Mouse (Mus musculus) left cerebral cortex, postnatal 25 days (tissue): Measurements from ENCODE around the gene Mapk14. TPM values are rescaled to one million over a fixed set of nuclear protein-coding genes. Genes with fewer than 3 reads are reported as not detected.
A peak's percentile ranks its signal among the peaks of the same experiment; 100 is the strongest.

Experiments used
- DNase-seq, 2 experiments: peaks; one replicate each; pipeline ENCODE4 v3.0.0; 2022; ENCODE audit warnings: low spot score in 2 of 2, mixed read lengths in 1 of 2
- intact Hi-C: fragments of 180-260 bp; cut with DNase I; formaldehyde crosslinking; loops from one replicate; pipeline ENCODE4 v1.15.1; 2025
- total RNA-seq, 2 experiments: library from RNA; stranded (reverse); gene quantifications; 2 replicates each; pipeline ENCODE4 v1.2.3; 2021

Gene Mapk14
- total RNA-seq, 2 experiments from 2014 or later: 91.8 to 92.8 TPM

DNA sequence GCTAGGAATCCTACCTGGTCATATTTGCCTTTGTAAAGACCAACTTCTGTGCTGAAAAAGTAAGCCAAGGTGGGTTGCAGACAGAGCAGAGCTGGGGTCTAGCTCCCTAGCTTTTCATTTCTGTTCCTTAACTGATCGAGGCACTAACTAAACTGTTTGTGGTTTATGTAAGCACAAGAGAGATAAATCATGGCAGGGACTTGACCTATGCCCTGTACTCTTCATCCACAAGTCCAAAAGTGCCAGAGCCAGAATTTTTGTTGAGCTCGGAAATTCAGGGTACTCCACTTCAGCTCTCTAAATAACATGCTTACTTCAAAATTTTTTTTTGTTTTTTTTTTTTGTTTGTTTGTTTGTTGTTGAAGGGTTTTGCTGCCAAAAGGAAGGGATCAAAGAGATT is 5.5 kb downstream of the Mapk14 start:
- no peak for DNase-seq
- intact Hi-C loops: no loop called here

DNA sequence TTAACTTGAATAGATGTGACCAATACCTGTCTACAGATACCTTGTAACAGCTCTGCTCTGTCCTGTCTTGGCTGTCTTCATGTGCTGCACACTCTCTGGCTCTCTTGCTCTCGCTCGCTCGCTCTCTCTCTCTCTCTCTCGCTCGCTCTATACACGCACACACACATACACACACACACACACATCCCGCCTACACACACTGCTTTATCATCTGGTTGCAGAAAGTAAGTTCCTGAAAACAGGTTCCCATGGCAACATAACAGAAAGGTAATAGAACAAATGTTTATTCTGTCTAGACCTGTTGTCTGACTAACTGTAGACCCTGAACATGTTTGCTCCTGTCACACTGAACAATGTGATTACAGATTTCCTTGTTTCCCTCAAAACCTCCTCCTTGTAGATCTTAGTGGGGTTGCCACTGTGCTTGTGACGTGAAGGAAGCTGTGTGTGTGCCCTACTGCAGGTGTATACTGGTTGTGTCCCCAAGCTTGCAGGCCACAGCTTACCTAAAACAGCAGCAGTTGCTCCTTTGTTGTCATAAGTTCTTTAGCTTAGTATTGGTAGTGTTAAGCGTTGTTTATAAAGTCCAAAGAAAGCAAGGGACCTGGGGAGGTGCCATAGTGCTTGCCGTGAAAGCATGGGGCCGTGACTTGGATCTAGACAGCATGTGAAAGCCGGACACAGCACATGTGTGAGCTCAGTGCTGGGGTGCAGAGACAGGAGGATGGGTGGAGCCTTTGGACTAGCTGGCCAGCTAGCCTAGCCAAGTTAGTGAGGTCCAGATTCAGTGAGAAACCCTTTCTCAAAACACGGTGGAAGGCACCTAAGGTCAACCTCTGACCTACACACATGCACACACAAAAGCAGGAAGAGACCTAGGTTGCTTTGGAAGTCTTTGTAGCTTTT is 6.4 kb downstream of the Mapk14 start:
- intact Hi-C loops: no loop called here
- peak; percentile 54 to 66 for DNase-seq

DNA sequence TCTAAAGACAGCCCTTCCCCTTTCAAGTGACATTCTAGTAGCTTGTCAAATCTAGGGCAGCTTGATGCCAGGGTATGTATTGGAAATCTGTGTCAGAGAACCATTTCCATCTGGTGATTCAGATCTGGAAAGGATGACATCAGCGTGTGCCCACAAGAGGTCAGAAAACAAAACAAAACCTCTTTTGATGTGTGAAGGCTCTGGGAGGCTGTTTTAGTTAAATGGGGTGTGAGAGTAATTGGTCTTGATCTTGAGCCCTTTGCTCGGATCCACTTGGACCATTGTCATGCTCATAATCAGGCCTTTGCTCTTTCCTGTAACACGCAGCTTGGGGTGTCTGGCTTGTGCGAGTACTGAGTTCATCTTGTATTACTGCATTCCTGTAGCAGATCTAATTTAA is 7.1 kb downstream of the Mapk14 start:
- intact Hi-C loops: no loop called here
- DNase-seq: no peak

DNA sequence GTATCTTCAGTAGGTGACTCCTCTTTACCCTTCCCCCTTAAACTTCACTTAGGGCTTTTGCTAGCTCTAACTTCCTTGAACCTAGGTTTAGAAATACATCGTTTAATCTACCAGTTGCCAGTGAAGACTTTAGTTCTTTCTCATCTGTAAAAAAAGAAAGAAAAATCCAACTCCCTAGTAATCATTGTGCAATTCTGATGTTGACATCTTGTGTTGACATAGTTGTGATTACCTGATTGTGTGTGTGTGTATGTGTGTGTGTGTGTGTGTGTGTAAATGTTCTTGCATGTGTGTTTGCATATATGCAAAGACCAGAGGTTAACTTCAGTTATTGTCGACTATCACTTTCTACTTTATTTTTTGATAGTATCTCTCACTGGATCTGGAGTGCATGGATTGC is 7.5 kb downstream of the Mapk14 start:
- no peak for DNase-seq
- intact Hi-C loops: no loop called here

DNA sequence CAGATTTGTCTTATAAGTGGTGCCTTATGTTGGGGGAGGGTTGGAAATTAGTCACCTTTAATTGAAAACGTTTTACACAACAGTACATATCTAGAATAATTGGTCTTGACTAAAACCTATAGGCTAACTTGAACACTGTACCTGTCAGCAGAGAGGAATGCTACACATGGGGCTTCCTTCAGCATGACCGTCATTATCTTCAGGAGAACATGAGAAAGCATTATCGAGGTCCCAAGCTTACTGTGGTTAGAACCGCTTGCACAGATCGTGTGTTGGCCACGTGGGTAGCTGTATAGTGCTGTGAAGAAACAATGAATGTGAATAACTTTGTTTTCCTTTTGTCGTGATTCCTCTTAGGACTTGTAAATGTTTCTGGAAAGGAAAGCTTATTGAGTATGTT is 8.7 kb downstream of the Mapk14 start:
- DNase-seq: no peak
- intact Hi-C loops: no loop called here

DNA sequence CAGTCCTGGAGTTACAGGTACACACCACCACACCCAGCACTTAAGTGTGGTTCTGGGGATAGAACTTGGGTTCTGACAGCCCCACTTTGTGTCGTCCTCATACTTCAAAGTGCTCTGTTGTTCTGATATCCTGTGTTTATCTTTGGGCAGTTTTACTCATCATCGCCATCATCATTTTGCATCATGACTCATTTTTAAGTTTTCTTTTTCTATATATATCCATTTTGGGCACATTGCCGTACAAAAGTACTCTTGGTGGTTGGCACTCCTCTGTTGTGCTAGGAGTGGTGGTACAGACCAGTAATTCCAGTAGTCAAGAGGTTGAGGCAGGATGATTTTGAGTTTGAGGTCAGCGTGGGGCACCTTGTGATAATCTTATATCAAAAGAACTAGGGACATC is 10.0 kb downstream of the Mapk14 start:
- intact Hi-C loops: no loop called here
- DNase-seq: no peak

DNA sequence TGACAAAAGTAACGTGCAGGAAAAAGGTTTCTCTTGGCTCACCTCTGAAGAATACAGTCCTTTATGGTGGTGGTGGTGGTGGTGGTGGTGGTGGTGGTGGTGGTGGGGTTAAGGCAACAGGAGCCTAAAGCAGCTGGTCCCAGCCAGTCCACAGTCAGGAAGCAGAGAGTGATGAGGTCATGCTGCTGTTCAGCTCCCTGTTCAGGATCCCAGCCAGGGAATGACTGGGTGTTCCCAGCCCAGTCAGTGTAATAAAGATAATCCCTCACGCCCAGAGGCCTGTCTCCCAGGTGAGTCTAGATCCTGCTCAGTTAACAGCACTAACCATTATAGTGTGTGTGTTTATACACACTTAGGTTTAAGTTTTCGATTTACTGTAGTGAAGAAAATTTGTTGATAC is 10.6 kb downstream of the Mapk14 start:
- intact Hi-C loops: no loop called here
- no peak for DNase-seq

DNA sequence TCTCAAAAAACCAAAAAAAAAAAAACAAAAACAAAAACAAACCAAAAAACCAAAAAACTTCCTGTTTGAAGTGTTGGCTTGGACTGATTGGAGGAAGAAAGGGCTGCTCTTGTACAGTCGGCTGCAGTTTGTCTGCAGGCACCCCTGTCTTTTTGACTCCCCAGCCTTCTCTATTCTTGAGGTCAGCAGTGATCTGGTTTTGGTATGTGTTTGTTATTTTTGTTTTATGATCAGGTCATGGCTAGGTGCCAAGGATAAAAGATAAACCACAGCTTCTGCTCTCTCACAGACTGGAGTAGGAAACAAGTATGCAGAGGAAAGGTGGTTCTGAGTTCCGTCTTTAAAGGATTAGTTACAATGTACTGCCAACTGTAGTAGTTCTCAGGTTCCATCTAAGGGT is 11.5 kb downstream of the Mapk14 start:
- DNase-seq: no peak
- intact Hi-C loops: no loop called here

DNA sequence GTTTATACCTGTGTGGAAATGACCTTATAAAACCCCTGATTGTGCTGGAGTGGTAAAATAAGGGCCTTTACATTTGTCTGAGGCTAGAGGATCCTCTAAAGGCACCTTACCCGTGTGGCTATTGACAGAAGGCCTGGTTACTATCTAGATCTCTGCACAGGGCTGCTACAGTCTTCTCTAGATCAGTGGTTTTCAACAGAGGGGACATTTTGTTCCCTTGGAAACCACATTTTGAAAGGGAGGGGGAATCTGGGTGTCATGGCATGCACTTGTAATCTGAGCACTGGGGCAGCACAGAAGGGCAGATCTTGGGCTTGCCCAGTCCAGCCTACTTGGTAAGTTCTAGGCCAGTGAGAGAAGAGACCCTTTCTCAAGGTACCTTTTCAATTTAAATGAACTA is 15.6 kb downstream of the Mapk14 start:
- no peak for DNase-seq
- intact Hi-C loops: no loop called here

DNA sequence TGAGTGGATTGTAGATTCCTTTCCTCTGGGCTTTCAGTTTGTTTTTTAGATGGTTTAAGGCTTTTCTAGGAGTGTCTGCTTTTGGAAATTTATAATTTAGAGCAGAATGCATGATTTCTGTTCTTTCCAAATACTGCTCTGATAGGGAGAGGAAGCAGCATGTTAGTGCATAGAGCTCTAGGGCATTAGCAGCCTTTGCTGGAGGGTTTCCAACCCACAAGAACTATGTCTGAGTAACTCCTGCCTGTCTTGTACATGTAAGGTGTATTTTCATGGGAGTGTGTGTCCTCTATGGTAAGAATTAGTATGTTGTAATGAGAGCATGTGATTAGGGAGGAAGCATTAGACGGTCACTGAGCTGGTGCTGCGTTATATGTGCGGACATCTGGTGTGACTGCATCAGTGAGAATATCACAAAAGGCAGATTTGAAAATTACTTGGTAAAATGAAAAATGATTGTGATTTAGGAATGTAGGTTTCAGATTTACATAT is 16.1 kb downstream of the Mapk14 start:
- intact Hi-C loops: no loop called here
- DNase-seq: no peak

DNA sequence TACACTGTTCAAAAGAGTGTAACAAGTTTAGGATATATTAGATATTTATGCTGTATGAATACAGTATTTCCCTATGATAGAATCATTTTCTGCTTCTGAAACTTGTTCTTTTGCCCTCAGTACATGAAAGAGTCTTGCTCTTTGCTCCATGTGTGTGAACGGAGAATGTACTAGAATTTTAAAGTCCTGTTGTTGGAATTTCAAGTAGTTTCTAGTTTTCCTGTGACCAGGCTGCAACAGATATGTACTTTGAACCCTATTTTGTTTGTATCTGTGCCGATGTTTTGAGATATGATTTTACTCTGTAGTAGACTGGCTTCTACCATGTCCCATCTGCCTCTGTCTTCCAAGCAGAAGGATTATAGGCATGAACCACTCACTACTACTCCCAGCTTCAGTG is 16.7 kb downstream of the Mapk14 start:
- no peak for DNase-seq
- intact Hi-C loops: no loop called here

DNA sequence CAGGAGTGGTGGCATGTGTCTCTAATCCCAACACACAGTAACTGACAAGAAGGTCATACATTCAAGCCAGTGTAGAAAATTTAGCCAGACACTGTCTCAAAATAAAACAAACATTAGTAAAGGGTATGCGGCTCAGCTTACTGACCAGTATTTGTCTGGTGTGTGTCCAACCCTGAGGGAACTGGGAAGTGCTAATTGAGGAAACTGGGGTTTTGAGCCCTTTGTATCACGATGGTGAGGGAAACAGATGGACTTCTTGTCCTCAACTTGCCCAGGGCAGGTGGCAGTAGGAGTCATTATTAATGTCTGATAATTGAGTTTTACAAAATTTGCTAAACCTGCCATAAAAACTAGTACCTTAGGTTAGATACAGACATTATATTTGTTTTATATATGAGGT is 17.9 kb downstream of the Mapk14 start:
- peak in 1 of 2 experiments; percentile 28 for DNase-seq
- intact Hi-C loops: no loop called here

DNA sequence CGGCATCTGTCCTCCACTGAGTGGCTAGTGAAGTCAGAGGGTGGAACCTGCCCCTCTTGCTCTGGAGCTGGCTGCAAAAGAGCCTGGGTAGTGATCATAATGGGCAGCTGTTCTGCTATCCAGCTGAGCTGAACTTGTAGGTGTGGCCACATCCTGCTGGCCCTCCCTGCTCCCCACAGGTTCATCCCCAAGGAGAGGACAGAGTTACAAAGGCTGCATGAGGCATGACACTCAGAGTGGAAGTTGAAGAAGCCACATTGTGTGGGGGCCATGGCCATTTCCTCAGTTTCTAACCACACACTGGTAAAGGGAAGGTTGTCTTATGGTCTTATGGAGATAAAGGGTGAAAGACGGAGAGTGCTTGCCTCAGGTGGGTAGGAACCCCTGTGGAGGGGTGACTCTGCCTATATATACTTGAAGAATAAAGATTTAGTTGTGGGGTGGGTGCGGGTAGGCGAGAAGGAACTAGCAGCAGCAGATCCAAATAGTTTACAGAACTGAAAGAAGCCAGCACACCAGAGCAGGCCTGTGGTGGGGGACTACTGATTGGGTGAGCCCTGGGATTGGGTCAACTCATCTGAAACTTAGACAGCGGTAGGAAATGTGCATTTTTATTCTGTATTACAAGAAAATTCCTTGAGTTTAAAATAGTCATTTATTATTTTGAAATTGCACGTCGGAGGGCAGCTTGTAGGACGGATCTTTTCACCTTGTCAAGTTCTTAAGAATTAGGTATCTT is 18.6 kb downstream of the Mapk14 start:
- intact Hi-C loops: no loop called here
- no peak for DNase-seq

DNA sequence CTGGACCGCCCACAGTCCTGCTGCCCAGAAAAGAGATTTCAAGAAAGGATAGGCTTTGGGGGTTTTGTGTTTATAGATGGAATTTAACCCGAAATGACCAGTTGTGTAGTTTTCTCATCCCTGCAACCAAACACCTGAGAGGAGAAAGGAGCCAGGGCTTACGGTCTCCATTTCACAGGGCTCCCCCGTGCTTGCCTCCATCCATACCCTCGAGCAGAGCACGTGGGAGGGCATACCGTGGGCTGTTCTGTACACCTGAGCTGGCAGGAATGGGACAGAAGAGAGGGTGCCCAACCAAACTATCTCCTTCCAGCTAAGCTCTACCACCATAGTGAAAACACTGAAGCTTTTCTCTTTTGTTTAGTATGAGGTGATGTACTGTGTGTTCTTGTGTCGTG is 19.2 kb downstream of the Mapk14 start:
- intact Hi-C loops: no loop called here
- no peak for DNase-seq

DNA sequence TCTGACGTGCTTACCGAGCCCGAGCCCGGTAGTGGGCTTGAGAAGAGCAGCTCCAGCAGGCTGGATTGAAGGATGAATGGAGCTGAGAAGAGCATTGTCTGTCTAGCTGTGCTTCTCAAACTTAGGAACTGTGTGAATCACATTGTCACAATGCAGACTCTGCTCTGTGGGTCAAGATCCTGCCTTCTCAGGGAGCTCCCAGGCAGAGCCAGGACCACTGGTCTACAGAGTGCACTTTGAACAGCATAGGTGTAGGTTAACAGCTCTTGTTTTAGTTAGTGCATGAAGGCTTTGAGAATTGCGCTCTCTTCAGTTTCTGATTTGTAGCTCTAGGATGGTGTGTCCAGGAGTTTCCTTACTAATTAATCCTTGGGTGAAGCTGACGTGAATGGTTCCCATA is 20.1 kb downstream of the Mapk14 start:
- DNase-seq: no peak
- intact Hi-C loops: no loop called here

DNA sequence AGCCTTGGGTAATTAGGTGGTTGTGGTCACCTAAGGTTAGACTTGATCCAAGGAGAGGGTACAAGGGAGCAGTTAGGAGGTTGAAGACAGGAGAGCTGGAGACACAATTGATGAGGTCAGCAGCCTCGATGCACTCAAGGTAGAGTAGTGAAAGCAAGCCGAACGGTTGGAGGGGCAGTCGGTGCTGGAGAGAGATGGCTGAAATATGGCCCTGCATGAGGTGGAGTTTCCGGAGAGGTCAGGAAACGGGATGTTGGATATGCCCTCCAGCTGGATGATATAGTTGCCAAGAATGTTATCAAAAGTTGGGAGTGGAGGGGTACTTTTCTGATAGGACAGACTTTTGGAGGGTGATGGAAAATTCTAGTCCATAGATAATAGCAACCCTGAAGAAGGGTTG is 21.2 kb downstream of the Mapk14 start:
- DNase-seq: no peak
- intact Hi-C loops: no loop called here

DNA sequence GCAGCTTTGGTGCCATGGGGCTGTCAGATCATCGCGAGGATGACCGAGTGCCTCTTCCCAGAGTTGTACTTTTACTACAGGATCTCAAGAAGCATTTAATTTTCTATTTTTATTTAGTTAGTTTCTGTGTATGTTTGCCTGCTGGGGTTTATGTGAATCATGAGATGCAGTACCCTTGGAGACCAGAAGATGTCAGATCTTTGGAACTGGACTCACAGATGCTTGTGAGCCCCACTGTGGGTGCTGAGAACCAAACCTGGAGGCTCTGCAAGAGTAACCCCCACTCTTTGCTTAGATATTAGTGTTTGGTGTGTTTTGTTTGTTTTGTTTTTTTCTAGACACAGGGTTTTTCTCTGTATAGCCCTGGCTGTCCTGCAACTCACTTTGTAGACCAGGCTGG is 22.9 kb downstream of the Mapk14 start:
- intact Hi-C loops: no loop called here
- no peak for DNase-seq

DNA sequence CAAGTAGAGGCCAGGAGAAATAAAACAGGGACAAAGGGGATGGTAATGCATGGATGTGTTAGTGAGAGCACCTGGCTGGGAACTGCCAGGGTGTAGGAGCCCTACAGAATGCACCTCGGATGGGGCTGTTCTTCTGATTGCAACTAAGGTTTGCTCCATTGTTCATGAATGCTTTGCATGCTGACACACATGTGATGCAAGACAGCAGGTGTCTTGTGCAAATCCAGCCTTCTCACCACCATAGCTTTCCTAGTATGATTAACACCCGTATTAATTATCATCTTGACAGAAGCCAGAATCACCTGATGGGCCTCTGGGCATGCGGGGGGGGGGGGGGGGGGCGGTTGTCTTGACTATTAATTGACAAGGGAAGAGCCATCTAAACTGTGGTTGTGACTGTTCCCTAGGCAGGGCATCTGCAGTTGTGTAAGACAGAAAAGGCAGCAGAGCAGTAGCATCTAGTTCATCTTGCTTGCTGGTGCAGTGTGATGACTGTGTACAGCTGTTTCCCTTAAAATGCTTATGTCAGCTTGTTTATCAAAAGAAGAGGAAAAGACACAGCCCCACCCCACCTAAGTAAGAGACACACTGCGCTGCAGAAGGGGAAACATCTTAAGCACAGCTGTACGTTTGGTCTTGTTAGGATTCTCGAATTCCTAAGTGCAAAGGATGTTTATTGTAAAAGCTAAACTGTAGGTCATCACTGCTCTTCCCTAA is 24.9 kb downstream of the Mapk14 start:
- intact Hi-C loops: no loop called here
- DNase-seq: no peak

DNA sequence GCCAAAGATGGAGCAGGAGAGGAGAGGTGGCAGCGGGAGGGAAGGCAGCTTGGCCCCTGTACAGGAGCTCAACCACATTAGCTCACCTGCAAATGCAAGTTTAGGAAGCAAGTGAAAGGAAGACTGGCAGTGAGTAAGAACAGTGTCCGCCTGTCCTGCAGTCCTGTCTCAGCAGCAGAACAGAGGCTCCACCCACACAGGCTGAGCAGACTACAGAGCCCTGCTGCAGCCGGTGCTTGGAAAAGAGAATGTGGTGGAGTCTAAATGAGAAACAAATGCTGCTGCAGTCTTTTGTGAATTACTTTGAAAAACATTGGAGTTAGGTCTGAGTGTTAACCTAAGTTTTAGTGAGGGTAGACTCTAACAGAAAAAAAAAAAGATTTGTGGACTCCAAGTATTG is 26.4 kb downstream of the Mapk14 start:
- DNase-seq: peak in 1 of 2 experiments; percentile 47

DNA sequence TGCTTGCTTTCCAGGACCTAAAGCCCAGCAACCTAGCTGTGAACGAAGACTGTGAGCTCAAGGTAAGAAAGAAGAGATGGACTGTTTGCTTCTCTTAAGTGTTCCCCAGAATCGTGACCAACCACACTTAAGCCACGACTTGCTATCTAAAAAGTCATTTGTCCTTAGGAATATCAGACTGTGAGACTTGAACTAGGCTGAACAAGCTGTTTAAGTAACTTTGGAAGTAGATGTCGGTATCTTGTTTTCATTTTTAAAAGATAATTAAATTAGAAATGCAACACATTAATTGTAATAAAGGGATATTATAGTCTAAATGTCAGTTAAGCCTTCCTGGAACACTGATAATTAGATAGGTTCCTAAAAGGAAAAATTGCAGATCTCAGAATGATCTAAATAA is 34.7 kb downstream of the Mapk14 start, which contains the start of gene AC170998.1:
TSS of gene AC170998.1 (plus strand) at position 301 of the 400 bp plus-strand sequence.
- DNase-seq: no peak
- intact Hi-C loops: no loop called here

More for the DNA sequence above, 26.4 kb downstream of the Mapk14 start:
- intact Hi-C loops: no loop called here
